Mouse (Mus musculus) hindbrain, embryonic 11.5 days (tissue): Measurements from ENCODE around the gene Ehbp1. TPM values are rescaled to one million over a fixed set of nuclear protein-coding genes. Genes with fewer than 3 reads are reported as not detected.
A peak's percentile ranks its signal among the peaks of the same experiment; 100 is the strongest.

Experiments
- ATAC-seq: fragments of 200-750 bp; cut with Nextera tagmentation; 2 replicates; pipeline ENCODE4 v1.8.0; 2017; ENCODE audit warnings: mild to moderate bottlenecking, moderate TSS enrichment, moderate library complexity; ENCODE audit not compliant: low FRiP score
- DNase-seq: peaks from one replicate; pipeline ENCODE4 v3.0.0-alpha.2; 2015; ENCODE audit warnings: low spot score
- H3K27ac ChIP-seq: fragments of 300-500 bp; sonication (generic); 2 replicates; pipeline ENCODE4 v1.5.1; 2014; ENCODE audit warnings: mild to moderate bottlenecking, low read depth, low read length
- H3K27me3 ChIP-seq: fragments of 300-500 bp; sonication (generic); 2 replicates; pipeline ENCODE4 v1.6.1; 2014; ENCODE audit warnings: mild to moderate bottlenecking, low read length, moderate library complexity, mixed read lengths; ENCODE audit not compliant: control insufficient read depth, insufficient read depth
- H3K36me3 ChIP-seq: fragments of 300-500 bp; sonication (generic); 2 replicates; pipeline ENCODE4 v1.6.1; 2014; ENCODE audit warnings: mild to moderate bottlenecking, low read length, moderate library complexity, mixed read lengths; ENCODE audit not compliant: control insufficient read depth, insufficient read depth
- H3K4me1 ChIP-seq: fragments of 300-500 bp; sonication (generic); replicated peaks from 2 replicates; pipeline ENCODE4 v1.6.1; 2014; ENCODE audit warnings: low read length, mixed read lengths; ENCODE audit not compliant: control insufficient read depth, insufficient read depth
- H3K4me2 ChIP-seq: fragments of 300-500 bp; sonication (generic); replicated peaks from 2 replicates; pipeline ENCODE4 v1.6.1; 2014; ENCODE audit warnings: mild to moderate bottlenecking, low read depth, low read length
- H3K4me3 ChIP-seq: fragments of 300-500 bp; sonication (generic); 2 replicates; pipeline ENCODE4 v1.5.1; 2014; ENCODE audit warnings: low read depth, low read length
- H3K9ac ChIP-seq: fragments of 300-500 bp; sonication (generic); 2 replicates; pipeline ENCODE4 v1.6.1; 2014; ENCODE audit warnings: low read depth, low read length
- H3K9me3 ChIP-seq: fragments of 300-500 bp; sonication (generic); 2 replicates; pipeline ENCODE4 v1.6.1; 2016; ENCODE audit warnings: low read length; ENCODE audit not compliant: control insufficient read depth
- WGBS: fragments of 180-500 bp; shearing (Covaris S2); extraction: QIAGEN DNeasy Blood & Tissue Kit; methylation state at CpG from one replicate; pipeline ENCODE4 v1.1.7; 2014; 5-methylcytosine and 5-hydroxymethylcytosine counted together
- polyA plus RNA-seq: library from polyadenylated mRNA; unstranded; fragments of >200 nt; fragmentation: Nextera tagmentation; extraction: Ambion mirVana; gene quantifications from 2 replicates; pipeline ENCODE4 v1.2.1, GENCODE M21; 2014

The Ehbp1 gene
- polyA plus RNA-seq, 1 experiment from 2014 or later = 24.8 TPM

- no peaks in the 10 kb centered on the region for H3K4me1 ChIP-seq
- H3K4me3 ChIP-seq = no peak overlapping the region
- H3K9me3 ChIP-seq = no peaks in the 10 kb centered on the region
- DNase-seq (no peak), ATAC-seq (no peak)
- WGBS = 98% methylated on average over 2 of the region's 2 CpGs
- H3K36me3 ChIP-seq = no peaks in the 10 kb centered on the region
- no peak overlapping the region for H3K27ac ChIP-seq
- H3K27me3 ChIP-seq = no peaks in the 10 kb centered on the region
- H3K9ac ChIP-seq = no peak overlapping the region
- no peak overlapping the region for H3K4me2 ChIP-seq
Observed at GRCm38 (mm10) chr11:22125188-22125587, 216.9 kb downstream of the Ehbp1 start.

GRCm38 (mm10) chr11:22118853-22119252, 223.2 kb downstream of the Ehbp1 start:
- Histone ChIP-seq H3K9ac (no peak overlapping the region), H3K27me3 (no peaks in the 10 kb centered on the region), H3K4me3 (no peak overlapping the region), H3K9me3 (no peaks in the 10 kb centered on the region), H3K4me1 (no peaks in the 10 kb centered on the region), H3K4me2 (no peak overlapping the region), H3K36me3 (no peaks in the 10 kb centered on the region), H3K27ac (no peak overlapping the region)
- DNase-seq = no peak
- WGBS = 90% methylated on average over 3 of the region's 3 CpGs
- no peak for ATAC-seq

DNA sequence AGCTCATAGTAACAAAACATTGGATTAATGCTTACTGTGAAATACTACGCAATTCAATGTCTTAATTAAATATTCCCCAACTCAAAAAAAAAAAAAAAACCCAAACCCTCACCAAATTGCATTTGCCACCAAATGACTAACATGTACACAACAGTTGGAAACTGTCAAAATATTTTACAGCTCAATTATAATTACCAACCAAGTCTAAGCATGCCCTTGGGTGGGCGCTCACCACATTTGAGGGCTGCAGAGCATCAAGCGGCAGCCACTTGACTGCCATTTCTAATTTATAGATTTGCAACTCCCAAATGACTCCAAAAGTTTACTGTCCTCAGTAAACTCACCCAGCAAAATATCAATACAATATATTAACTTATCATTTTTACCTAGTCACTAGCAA, 229.9 kb downstream of the Ehbp1 start:
- Histone ChIP-seq H3K9ac (no peak overlapping the region), H3K36me3 (no peaks in the 10 kb centered on the region), H3K4me2 (no peak overlapping the region), H3K27me3 (no peaks in the 10 kb centered on the region), H3K4me1 (no peaks in the 10 kb centered on the region), H3K27ac (no peak overlapping the region), H3K9me3 (no peaks in the 10 kb centered on the region), H3K4me3 (no peak overlapping the region)
- DNase-seq (no peak), ATAC-seq (no peak)
- WGBS = 96% methylated on average over 3 of the region's 3 CpGs

- H3K27ac ChIP-seq = no peak overlapping the region
- H3K4me3 ChIP-seq = no peak overlapping the region
- no peaks in the 10 kb centered on the region for H3K36me3 ChIP-seq
- H3K9ac ChIP-seq = no peak overlapping the region
- no peaks in the 10 kb centered on the region for H3K9me3 ChIP-seq
- DNase-seq = no peak
- H3K27me3 ChIP-seq = no peaks in the 10 kb centered on the region
- H3K4me1 ChIP-seq = no peaks in the 10 kb centered on the region
- WGBS = 75% methylated on average over 8 of the region's 8 CpGs
- ATAC-seq = no peak
- no peak overlapping the region for H3K4me2 ChIP-seq
Observed at GRCm38 (mm10) chr11:22089346-22089745, 252.7 kb downstream of the Ehbp1 start.

DNA sequence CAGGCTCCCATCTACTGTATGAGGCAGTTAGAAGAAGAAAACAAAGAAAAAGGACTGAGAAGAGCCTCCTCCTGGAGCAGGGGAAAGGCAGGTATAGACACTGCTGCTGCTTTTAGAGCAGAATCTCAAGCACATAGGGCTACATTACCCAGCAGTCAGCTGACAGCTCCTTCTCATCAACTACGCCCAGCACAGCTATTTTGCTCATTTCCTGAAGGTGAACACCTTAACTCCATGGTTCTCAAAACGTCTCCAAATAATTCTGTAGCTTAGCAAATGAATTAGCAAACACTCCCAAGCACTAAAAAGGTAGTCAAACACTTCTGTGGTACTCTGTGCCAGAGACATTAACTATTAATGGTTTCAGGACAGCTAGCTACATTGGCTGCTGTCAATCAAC, 278.7 kb downstream of the Ehbp1 start:
- Histone ChIP-seq H3K4me2 (no peak overlapping the region), H3K9ac (no peak overlapping the region), H3K4me3 (no peak overlapping the region), H3K27me3 (no peaks in the 10 kb centered on the region), H3K4me1 (no peaks in the 10 kb centered on the region), H3K36me3 (no peaks in the 10 kb centered on the region), H3K9me3 (no peaks in the 10 kb centered on the region), H3K27ac (no peak overlapping the region)
- DNase-seq (no peak), ATAC-seq (no peak)
- WGBS = 83% methylated on average over 2 of the region's 2 CpGs

DNA sequence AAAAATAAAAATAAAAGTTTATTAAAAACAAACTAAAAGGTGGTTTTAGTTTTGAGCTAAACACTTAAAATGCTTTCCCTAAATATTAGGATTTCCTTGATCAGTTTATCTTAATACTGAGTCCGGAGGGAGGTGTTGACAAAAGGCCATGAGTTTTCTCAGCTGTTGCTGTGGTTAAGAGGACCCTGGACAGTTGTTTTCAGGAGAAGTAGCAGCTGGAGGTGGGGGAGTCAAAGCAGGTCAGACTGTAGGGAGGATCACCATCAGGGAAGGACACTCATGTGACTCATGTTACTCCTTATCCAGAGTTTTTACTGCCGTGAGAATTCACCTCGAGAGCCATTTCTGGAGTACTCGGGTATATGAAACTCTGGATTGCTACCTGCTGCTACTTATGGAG, 280.4 kb downstream of the Ehbp1 start:
- no peak overlapping the region for H3K9ac ChIP-seq
- ATAC-seq (no peak), DNase-seq (no peak)
- H3K27me3 ChIP-seq = no peaks in the 10 kb centered on the region
- no peak overlapping the region for H3K27ac ChIP-seq
- no peaks in the 10 kb centered on the region for H3K36me3 ChIP-seq
- no peak overlapping the region for H3K4me3 ChIP-seq
- no peak overlapping the region for H3K4me2 ChIP-seq
- no peaks in the 10 kb centered on the region for H3K9me3 ChIP-seq
- no peaks in the 10 kb centered on the region for H3K4me1 ChIP-seq
- 84% methylated on average over 4 of the region's 4 CpGs for WGBS

DNA sequence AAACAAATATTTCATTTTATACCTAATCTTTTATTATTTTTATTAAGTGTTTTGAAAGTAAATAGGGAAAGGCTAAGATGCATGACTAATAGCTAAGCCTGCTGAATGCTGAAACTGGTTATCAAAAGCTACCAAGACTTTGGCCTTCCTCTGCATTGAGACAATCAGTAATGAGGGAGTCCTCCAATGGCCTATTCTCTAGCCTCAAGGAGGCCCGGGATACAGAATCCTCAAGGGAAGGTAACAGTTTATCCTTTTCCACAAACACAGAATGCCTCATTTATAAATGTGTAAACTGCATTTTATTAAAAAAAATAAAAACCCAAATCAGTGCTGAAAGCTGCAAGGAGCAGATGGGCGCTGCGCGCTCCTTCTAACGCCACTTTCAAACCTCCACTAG, 284.6 kb downstream of the Ehbp1 start:
- no peaks in the 10 kb centered on the region for H3K27me3 ChIP-seq

DNA sequence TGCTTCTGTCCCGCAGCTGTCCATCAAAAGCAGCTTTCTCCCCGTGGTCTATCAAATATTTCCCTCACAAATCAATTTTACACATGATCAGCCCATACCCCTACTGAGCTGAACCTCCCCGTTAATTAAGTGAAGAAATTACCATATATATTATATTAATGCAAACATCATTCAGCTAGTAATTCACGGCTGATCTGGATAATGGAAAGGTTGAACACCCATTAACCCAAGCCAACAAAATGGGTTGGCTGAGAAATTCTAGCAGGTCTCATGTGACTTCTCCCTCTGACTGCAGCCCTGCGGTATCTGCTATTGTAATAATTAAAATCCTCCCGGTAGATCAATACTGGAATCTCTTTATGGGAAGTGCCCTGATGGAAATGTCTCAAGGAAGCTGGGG, 286.2 kb downstream of the Ehbp1 start:
- ATAC-seq = peak; percentile 80
- DNase-seq = no peak
- WGBS = 61% methylated on average over 6 of the region's 6 CpGs

More for the DNA sequence above, 284.6 kb downstream of the Ehbp1 start:
- no peak; the same call in 1 of the 2 replicates for ATAC-seq
- no peak for DNase-seq
- H3K36me3 ChIP-seq = no peaks in the 10 kb centered on the region
- no peak overlapping the region for H3K9ac ChIP-seq
- no peak overlapping the region for H3K4me2 ChIP-seq
- no peaks in the 10 kb centered on the region for H3K4me1 ChIP-seq
- H3K4me3 ChIP-seq = no peak overlapping the region
- 69% methylated on average over 5 of the region's 5 CpGs for WGBS
- H3K27ac ChIP-seq = no peak overlapping the region
- no peaks in the 10 kb centered on the region for H3K9me3 ChIP-seq

DNA sequence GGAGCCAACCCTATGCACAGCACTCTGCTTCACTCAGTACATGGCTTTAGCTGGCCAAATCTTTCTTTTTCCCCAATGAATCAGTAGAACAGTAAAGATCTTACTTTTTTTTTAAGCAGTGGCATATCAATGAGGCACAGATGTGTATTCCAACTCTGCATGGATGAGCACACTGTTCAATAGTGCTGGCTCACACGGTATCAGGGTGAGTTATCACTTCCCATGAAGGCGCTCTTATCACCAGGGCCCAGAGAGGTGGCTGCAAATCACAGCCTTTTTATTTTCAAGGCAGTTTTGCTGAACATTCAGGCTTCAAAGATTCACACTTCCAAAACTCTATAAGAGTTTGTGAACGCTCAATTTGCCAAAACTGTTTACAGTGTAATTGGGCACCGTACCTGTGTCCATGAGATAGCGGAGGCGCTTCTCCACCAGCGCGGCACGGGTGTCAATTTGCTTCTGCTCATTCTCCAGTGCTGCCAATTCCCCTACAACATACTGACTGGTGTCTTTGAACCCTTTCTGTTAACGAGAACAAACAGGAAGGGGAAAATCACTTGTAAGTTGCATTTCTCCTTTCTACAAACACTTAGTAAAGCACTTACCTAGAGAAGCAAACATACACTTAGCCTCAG, 288.9 kb downstream of the Ehbp1 start:
- no peaks in the 10 kb centered on the region for H3K9me3 ChIP-seq

More for the DNA sequence above, 286.2 kb downstream of the Ehbp1 start:
- Histone ChIP-seq H3K36me3 (no peaks in the 10 kb centered on the region), H3K4me3 (no peak overlapping the region), H3K9ac (no peak overlapping the region), H3K9me3 (no peaks in the 10 kb centered on the region), H3K27ac (no peak overlapping the region), H3K4me1 (no peaks in the 10 kb centered on the region), H3K4me2 (no peak overlapping the region), H3K27me3 (no peaks in the 10 kb centered on the region)

More for the DNA sequence above, 288.9 kb downstream of the Ehbp1 start:
- ATAC-seq = no peak
- Histone ChIP-seq H3K4me2 (no peak overlapping the region), H3K27me3 (no peaks in the 10 kb centered on the region), H3K9ac (no peak overlapping the region), H3K27ac (no peak overlapping the region), H3K36me3 (no peaks in the 10 kb centered on the region), H3K4me1 (no peaks in the 10 kb centered on the region), H3K4me3 (no peak overlapping the region)
- WGBS = 84% methylated on average over 10 of the region's 10 CpGs
- no peak for DNase-seq
